Mouse (Mus musculus) inflammation-experienced regulatory T-cells, adult 6 months (primary cell): ENCODE measurements around the gene Cbx8. TPM values are rescaled to one million over a fixed set of nuclear protein-coding genes. Genes with fewer than 3 reads are reported as not detected.

Experiments
- polyA plus RNA-seq, 3 experiments: library from polyadenylated mRNA; unstranded; fragments of 100-300 nt; shearing (Covaris generic); gene quantifications; one replicate each; pipeline ENCODE4 v1.2.1; 2017

The Cbx8 gene
- polyA plus RNA-seq, 3 experiments from 2014 or later = 6.5 to 7.6 (median 7.5) TPM

Other genes starting within 250 kb of the Cbx8 start
- gene Rbfox3, start 129.4 kb downstream of the Cbx8 start, polyA plus RNA-seq = under 1 TPM in 1 of 3 experiments, not detected in 2; 0.30 TPM
- not detected for gene Enpp7, start 52.8 kb downstream of the Cbx8 start, polyA plus RNA-seq
- 1 to 10 TPM in 2 of 3 experiments, under 1 TPM in 1; 0.83 to 1.6 (median 1.0) TPM for gene Cbx2, start 18.0 kb downstream of the Cbx8 start, polyA plus RNA-seq
- gene Cbx4, start 45.3 kb upstream of the Cbx8 start, polyA plus RNA-seq = 1 to 10 TPM; 2.0 to 3.6 (median 2.3) TPM
- under 1 TPM; 0.20 to 0.55 (median 0.33) TPM for gene Tbc1d16, start 187.5 kb upstream of the Cbx8 start, polyA plus RNA-seq
- gene Ccdc40, start 187.6 kb upstream of the Cbx8 start, polyA plus RNA-seq = 1 to 10 TPM; 1.6 to 4.2 (median 3.3) TPM
- 10 to 100 TPM in 2 of 3 experiments, 1 to 10 TPM in 1; 9.2 to 13.4 (median 11.8) TPM for gene Gaa, start 226.9 kb upstream of the Cbx8 start, polyA plus RNA-seq